Mouse (Mus musculus) CH12.LX (cell line): Measurements from ENCODE around the gene Poglut1.

Experiments used
- CHD2 ChIP-seq: IDR thresholded peaks from 2 replicates; pipeline ENCODE4 v1.6.1; 2011; ENCODE audit warnings: low read length, improper control_type of control experiment
- MAX ChIP-seq: IDR thresholded peaks from 2 replicates; pipeline ENCODE4 v1.6.1; 2011; ENCODE audit warnings: low read length, improper control_type of control experiment

- TF ChIP-seq MAX (no peak), CHD2 (no peak)
Observed at GRCm38 (mm10) chr16:38510846-38511245, 39.2 kb downstream of the Poglut1 start.
